Mouse (Mus musculus): ENCODE data around the gene Scg2. TPM values are rescaled to one million over a fixed set of nuclear protein-coding genes. Genes with fewer than 3 reads are reported as not detected.
A peak's percentile ranks its signal among the peaks of the same experiment; 100 is the strongest.

Gene Scg2
- polyA plus RNA-seq (2015; fragmentation: Nextera tagmentation; extraction: Ambion mirVana): 48.1 and 53.8 TPM in 2 replicates

DNA sequence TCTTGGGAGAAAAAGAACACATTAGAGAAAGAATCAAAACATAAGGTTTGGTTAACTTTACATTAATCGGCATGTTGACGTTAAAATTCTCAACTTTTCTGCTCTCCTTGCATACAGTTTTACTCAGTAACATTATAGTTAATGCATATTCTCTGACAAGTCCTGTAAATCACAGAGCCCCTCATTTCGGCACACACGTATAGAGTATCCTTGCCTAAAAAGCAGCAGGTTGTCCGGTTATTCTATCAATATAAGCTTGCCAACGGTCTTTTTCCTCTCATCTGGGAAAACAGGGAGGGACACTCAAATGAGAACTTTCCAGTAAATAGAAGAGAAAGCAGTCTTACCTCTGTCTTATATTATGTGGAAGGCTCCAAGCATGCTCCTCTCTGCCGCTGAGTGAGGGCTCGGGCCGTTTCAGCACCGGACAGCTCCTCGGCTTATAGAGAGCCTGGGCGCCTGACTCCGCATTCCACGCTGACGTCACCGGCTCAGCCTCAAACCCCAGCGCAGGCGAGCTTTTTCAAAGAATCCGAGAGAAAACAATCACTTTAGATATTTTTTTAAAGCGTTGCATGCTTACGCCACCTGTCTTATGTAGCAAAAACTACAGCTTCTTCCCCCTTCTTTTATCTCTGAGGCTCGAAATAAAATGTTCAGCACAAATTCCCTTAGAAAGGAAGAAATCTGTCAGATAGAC lies at the start of gene Scg2:
TSS of gene Scg2 (minus strand) at position 512 of the 700 bp plus-strand sequence.
- Histone ChIP-seq H3K9ac (replicated peaks) (peak within 1 kb of the TSS; percentile 44), H3K4me2 (replicated peaks) (peak within 1 kb of the TSS; percentile 61), H3K27ac (replicated peaks) (no peak within 1 kb of the TSS), H3K4me1 (peaks cover 2% of the 10 kb centered on the region; the same call in 1 of the 2 replicates), H3K4me3 (peak within 1 kb of the TSS; percentile 46), H3K9me3 (no peaks in the 10 kb centered on the region), H3K36me3 (no peaks in the 10 kb centered on the region), H3K27me3 (no peaks in the 10 kb centered on the region)
- WGBS: 12% methylated on average over 22 of the region's 22 CpGs
- ATAC-seq (replicated peaks): peak; percentile 98

DNA sequence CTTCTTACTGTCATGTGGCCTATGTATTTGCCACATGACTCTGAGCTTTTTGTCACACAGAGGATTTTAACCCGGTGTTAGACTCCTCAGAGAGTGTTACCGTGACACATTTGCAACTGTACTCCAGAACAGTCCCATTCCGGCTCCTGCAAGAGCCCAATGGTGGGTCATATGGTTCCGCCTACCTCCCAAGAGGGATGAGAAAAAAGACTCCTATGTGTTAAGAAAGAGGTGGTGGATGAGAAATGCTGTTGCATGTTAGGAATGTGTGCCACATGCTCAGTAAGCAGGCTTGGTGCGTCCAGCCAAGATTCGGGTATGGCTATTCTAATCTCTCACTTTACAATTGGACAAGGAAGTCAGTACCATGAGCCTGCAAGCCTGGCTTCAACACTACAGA lies 45.6 kb upstream of the Scg2 start:
- no peak for ATAC-seq (replicated peaks)
- no peaks in the 10 kb centered on the region for H3K4me1 ChIP-seq
- no peaks in the 10 kb centered on the region for H3K9me3 ChIP-seq
- H3K9ac ChIP-seq (replicated peaks): no peak overlapping the region
- no peaks in the 10 kb centered on the region for H3K27me3 ChIP-seq
- H3K4me3 ChIP-seq: no peak overlapping the region
- H3K27ac ChIP-seq (replicated peaks): no peak overlapping the region
- H3K4me2 ChIP-seq (replicated peaks): no peak overlapping the region
- 94% methylated on average over 6 of the region's 6 CpGs for WGBS
- H3K36me3 ChIP-seq: no peaks in the 10 kb centered on the region

DNA sequence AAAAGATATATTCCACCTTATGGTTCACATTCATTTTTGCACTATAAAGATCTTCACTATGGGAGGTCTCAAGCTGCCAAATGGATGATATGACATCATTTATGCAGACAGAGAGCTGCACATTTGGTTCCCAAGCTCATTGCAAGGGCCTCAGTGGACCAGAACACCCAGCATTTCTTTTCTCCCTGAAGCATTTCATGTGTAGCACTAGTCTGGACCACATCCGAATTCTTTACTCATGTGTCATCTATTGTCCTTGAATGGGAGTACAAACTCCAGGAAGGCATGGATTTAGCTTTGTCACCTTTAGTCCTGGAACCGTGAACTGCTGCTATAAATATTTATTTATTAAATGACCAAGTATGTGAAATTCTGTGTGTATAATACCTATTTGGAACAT lies 30.9 kb upstream of the Scg2 start:
- Histone ChIP-seq H3K9me3 (no peaks in the 10 kb centered on the region; the same call in 1 of the 2 replicates), H3K36me3 (no peaks in the 10 kb centered on the region), H3K9ac (replicated peaks) (no peak overlapping the region), H3K4me2 (replicated peaks) (no peak overlapping the region), H3K27ac (replicated peaks) (no peak overlapping the region), H3K27me3 (no peaks in the 10 kb centered on the region), H3K4me1 (no peaks in the 10 kb centered on the region), H3K4me3 (no peak overlapping the region)
- WGBS: 89% methylated on average over 2 of the region's 2 CpGs
- ATAC-seq (replicated peaks): no peak

DNA sequence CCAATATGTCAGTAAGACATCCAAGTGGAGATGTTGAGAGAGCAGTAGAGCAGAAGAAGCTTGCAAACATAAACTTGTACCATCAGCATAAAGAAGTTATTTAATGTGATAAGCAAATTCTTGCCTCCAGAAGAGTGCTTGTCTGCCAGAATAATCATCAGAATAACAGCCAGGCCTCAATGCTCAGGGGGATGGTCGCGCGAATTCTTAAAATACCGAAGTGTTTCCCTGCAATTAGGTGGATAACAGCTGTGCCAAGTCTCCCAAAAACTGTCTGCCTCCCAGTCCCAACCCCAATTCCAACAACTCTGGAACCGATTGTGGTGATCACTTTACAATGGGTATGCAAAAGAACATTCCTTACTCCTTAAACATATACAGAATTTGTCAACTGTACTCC lies 30.0 kb upstream of the Scg2 start:
- no peaks in the 10 kb centered on the region for H3K4me1 ChIP-seq
- no peaks in the 10 kb centered on the region; the same call in 1 of the 2 replicates for H3K9me3 ChIP-seq
- no peaks in the 10 kb centered on the region for H3K27me3 ChIP-seq
- ATAC-seq (replicated peaks): no peak
- H3K4me3 ChIP-seq: no peak overlapping the region
- H3K27ac ChIP-seq (replicated peaks): no peak overlapping the region
- H3K9ac ChIP-seq (replicated peaks): no peak overlapping the region
- 86% methylated on average over 5 of the region's 5 CpGs for WGBS
- H3K36me3 ChIP-seq: no peaks in the 10 kb centered on the region
- no peak overlapping the region for H3K4me2 ChIP-seq (replicated peaks)

DNA sequence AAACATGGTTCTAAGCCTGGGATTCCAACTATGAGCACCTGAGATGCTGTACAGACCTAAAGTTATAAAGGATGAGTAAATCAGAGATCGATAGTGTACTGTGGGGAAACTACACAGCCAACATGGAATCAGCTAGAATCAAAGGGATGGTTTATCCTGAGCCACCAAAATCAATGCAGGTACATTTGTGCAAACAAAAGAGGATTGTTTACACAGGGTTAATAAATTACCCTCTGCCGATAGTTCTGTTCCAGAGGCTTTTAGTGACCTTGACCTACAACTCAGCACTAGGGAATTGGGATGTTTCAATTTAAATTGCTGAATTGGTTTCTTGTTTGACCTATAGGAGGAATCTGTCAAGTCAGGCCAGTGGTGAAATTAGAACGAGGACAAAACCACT lies 26.7 kb upstream of the Scg2 start:
- H3K4me1 ChIP-seq: no peaks in the 10 kb centered on the region
- no peaks in the 10 kb centered on the region for H3K36me3 ChIP-seq
- H3K4me3 ChIP-seq: no peak overlapping the region
- no peak for ATAC-seq (replicated peaks)
- no peaks in the 10 kb centered on the region for H3K9me3 ChIP-seq
- no peaks in the 10 kb centered on the region for H3K27me3 ChIP-seq
- WGBS: 77% methylated on average over 3 of the region's 3 CpGs
- H3K9ac ChIP-seq (replicated peaks): no peak overlapping the region
- H3K27ac ChIP-seq (replicated peaks): no peak overlapping the region
- no peak overlapping the region for H3K4me2 ChIP-seq (replicated peaks)

DNA sequence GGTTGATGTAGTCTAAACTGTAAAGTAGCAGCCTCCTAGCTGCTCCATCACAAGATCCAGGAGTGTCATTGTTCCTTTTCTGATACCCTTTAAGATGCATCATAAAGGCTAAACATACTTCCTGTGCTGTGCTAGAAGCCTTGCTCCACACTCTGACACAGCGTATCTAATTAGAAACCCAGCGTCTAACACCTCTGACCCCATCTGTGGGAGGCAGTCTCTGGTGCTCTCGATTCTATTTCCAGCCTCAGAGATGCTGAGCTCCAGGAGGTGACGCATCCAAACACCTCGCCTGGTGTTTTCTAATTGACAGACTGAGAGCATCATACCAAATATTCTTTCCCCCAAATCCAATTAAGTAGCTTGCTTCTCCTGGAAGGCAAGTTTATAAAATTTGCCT lies 18.6 kb upstream of the Scg2 start:
- no peak overlapping the region for H3K27ac ChIP-seq (replicated peaks)
- no peak overlapping the region for H3K4me3 ChIP-seq
- no peak overlapping the region for H3K9ac ChIP-seq (replicated peaks)
- no peak for ATAC-seq (replicated peaks)
- H3K27me3 ChIP-seq: no peaks in the 10 kb centered on the region
- 36% methylated on average over 5 of the region's 5 CpGs for WGBS
- no peaks in the 10 kb centered on the region for H3K9me3 ChIP-seq
- H3K36me3 ChIP-seq: no peaks in the 10 kb centered on the region
- H3K4me1 ChIP-seq: peaks cover 11% of the 10 kb centered on the region
- no peak overlapping the region for H3K4me2 ChIP-seq (replicated peaks)

DNA sequence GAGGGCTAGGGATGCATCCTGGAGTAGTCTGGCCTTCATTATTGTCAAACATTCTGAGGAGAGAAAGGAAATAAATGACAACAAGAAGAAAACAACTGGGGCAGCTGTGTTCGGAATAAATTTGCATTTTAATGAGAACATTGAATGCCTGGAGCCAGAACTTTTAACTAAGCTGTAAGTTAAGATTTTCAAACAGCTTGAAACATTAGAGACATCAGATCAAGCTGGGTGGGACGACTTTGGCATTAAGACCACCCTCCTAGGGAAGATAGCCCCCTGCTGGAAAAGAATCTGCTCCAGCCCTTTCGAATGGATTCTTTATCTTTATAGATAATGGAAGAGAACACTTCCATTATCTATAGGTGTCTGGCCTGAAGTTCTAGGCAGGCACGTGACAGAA lies 14.2 kb upstream of the Scg2 start:
- Histone ChIP-seq H3K4me1 (peaks cover 27% of the 10 kb centered on the region), H3K36me3 (no peaks in the 10 kb centered on the region), H3K4me3 (no peak overlapping the region), H3K27ac (replicated peaks) (no peak overlapping the region), H3K4me2 (replicated peaks) (no peak overlapping the region), H3K9ac (replicated peaks) (no peak overlapping the region), H3K9me3 (no peaks in the 10 kb centered on the region), H3K27me3 (no peaks in the 10 kb centered on the region)
- 1% methylated on average over 4 of the region's 4 CpGs for WGBS
- no peak for ATAC-seq (replicated peaks)

DNA sequence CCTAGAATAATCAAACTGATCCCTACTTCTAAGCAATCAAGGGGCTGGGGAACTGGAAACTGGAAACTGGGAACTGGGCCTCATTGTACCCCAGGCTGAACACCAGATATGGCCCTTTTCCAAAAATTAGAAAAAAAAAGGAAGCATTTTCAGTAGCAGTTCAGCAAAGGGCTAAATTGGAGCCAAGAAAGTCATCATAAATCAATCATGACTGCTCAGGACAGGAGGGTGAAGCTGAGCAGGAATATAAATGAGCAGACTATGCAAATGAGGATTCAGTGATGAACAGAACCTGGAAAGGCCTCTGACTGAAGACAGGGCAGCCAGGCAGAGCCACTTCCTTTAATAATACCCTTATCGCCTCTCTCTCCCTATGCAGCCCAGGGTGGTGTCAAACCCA lies 12.4 kb upstream of the Scg2 start:
- ATAC-seq (replicated peaks): no peak; the same call in 1 of the 2 replicates
- no peak overlapping the region for H3K9ac ChIP-seq (replicated peaks)
- WGBS: 35% methylated on average over 1 of the region's 1 CpGs
- no peak overlapping the region for H3K27ac ChIP-seq (replicated peaks)
- H3K9me3 ChIP-seq: no peaks in the 10 kb centered on the region
- no peak overlapping the region for H3K4me2 ChIP-seq (replicated peaks)
- H3K4me3 ChIP-seq: no peak overlapping the region
- H3K4me1 ChIP-seq: peaks cover 27% of the 10 kb centered on the region
- H3K36me3 ChIP-seq: no peaks in the 10 kb centered on the region
- no peaks in the 10 kb centered on the region for H3K27me3 ChIP-seq

DNA sequence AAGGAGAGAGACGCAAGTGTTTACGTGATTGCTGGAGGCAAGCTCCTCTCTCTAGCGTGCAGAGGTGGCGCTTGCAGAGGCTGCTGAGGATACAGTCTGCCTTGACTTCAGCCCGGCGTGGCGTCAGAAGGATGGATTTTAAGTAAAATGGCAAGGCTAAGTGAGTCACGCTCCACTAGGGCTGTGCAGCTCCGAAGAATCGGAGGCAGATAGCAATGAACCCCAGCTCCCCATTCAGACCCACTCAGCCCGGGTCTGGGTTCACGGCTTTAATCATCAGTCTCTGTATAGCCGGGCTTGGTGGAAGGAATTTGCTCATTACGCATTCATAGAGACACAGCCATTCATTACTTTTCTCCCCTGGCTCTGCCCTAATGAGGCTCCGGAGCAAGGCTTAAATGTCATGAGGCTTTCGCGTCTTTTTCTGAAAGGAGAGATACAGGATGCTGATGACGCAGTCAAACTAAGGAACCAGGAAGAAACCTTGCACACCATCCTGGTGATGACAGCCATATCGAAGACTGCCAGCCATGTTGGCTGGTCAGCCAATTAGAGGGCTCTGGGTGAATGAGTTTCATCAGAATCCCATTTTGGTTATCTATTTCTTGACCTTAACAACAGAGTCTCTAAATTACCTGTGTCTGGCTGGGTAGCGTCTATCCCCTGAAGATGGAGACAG lies 10.6 kb upstream of the Scg2 start:
- peak overlapping the region; percentile 43 for H3K4me3 ChIP-seq
- 2% methylated on average over 20 of the region's 20 CpGs for WGBS
- H3K27ac ChIP-seq (replicated peaks): peak overlapping the region; percentile 58; the same call in 1 of the 2 replicates
- H3K9ac ChIP-seq (replicated peaks): peak overlapping the region; percentile 33
- peak overlapping the region; percentile 75 for H3K4me2 ChIP-seq (replicated peaks)
- peaks cover 27% of the 10 kb centered on the region for H3K4me1 ChIP-seq
- no peaks in the 10 kb centered on the region for H3K27me3 ChIP-seq
- H3K36me3 ChIP-seq: no peaks in the 10 kb centered on the region
- no peaks in the 10 kb centered on the region for H3K9me3 ChIP-seq
- ATAC-seq (replicated peaks): peak; percentile 83

DNA sequence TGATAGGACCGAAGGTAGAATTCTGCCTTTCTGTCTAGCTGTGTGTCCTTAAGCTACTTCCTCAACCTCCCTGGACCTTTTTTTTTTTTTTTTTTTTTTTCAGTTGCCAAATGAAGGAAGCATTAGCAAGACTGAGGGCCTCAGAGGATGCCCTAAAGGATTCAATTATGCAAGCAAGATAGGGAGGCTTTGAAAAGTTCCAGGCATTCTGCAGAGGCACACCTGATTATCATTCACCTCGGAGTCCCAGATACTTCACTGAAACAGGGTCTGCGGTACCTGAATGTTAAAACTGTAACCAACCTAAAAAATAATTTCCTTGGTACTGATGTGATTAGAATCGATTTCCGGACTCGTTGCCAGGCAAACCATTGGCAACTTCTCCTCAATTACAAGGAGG lies 10.0 kb upstream of the Scg2 start:
- Histone ChIP-seq H3K4me3 (peak overlapping the region; percentile 43), H3K4me1 (peaks cover 27% of the 10 kb centered on the region), H3K9me3 (no peaks in the 10 kb centered on the region), H3K27ac (replicated peaks) (no peak overlapping the region; the same call in 1 of the 2 replicates), H3K36me3 (no peaks in the 10 kb centered on the region), H3K9ac (replicated peaks) (peak overlapping the region; percentile 33), H3K4me2 (replicated peaks) (peak overlapping the region; percentile 75), H3K27me3 (no peaks in the 10 kb centered on the region)
- 9% methylated on average over 6 of the region's 6 CpGs for WGBS
- no peak for ATAC-seq (replicated peaks)

DNA sequence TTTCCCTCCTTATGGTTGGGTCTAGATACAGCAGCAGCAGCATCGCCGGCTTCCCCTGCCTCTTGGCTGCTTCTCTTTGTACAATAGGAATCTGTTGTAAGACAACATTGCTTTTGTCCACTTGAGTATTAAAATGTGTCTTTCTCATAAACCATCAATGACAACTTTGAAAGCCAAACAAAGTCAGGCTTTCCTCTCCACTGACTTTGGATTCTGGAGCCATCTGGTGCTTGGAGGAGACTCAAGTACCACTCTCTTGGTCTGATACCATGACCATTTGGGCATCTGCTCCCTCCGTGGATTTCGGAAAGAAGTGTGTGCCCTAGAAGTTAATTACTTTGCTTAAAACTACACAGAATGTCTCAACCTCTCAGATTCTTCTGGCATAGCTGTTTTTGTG lies 5.7 kb upstream of the Scg2 start:
- H3K9ac ChIP-seq (replicated peaks): no peak overlapping the region
- H3K4me1 ChIP-seq: 0 out of 2 replicates have a peak, but pooled peaks cover 6% of the 10 kb centered on the region
- H3K9me3 ChIP-seq: no peaks in the 10 kb centered on the region
- H3K4me3 ChIP-seq: no peak overlapping the region
- H3K4me2 ChIP-seq (replicated peaks): no peak overlapping the region
- no peaks in the 10 kb centered on the region for H3K36me3 ChIP-seq
- no peak overlapping the region for H3K27ac ChIP-seq (replicated peaks)
- 74% methylated on average over 4 of the region's 4 CpGs for WGBS
- H3K27me3 ChIP-seq: no peaks in the 10 kb centered on the region
- ATAC-seq (replicated peaks): no peak

DNA sequence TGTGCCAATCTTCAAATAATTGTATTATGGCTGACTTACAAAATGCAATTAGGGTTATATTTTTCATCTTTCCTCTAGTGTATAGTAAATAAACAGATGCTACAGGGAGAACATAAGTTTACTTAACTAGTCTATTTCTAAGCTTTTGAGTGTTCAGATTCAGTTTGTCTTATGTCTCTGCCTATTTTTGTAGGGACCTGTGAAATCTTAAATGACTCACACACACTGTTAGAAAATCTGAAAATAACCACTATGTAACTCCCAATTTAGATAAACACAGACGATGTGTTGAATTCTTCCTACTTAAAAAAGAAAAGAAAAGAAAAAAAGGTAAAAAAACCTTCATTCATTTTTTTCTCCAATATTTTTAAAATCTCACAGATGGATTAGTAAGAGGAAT lies 2.2 kb downstream of the Scg2 start:
- H3K4me2 ChIP-seq (replicated peaks): no peak overlapping the region
- no peak for ATAC-seq (replicated peaks)
- no peak overlapping the region for H3K27ac ChIP-seq (replicated peaks)
- peaks cover 2% of the 10 kb centered on the region; the same call in 1 of the 2 replicates for H3K4me1 ChIP-seq
- H3K9ac ChIP-seq (replicated peaks): no peak overlapping the region
- WGBS: 79% methylated on average over 1 of the region's 1 CpGs
- H3K27me3 ChIP-seq: no peaks in the 10 kb centered on the region
- no peaks in the 10 kb centered on the region for H3K36me3 ChIP-seq
- no peak overlapping the region for H3K4me3 ChIP-seq
- no peaks in the 10 kb centered on the region for H3K9me3 ChIP-seq
